Mouse (Mus musculus) CH12.LX (cell line): Measurements from ENCODE around the gene Gsg1l. TPM values are rescaled to one million over a fixed set of nuclear protein-coding genes. Genes with fewer than 3 reads are reported as not detected.

ENCODE experiments used
- DNase-seq: peaks from one replicate; pipeline ENCODE4 v3.0.0-alpha.2; 2013; ENCODE audit errors: extremely low read depth
- H3K27ac ChIP-seq: 2 replicates; pipeline ENCODE4 v1.5.1; 2012; ENCODE audit warnings: low read depth, mild to moderate bottlenecking, control low read depth, moderate library complexity; ENCODE audit not compliant: insufficient read depth
- H3K27me3 ChIP-seq: replicated peaks from 2 replicates; pipeline ENCODE3; 2012; ENCODE audit warnings: inconsistent platforms
- H3K36me3 ChIP-seq, 2 experiments: replicated peaks in 1 of 2; 2 replicates each; pipeline versions ENCODE3 to v1.6.1; 2012; ENCODE audit warnings: inconsistent platforms in 1 of 2, low read length in 1 of 2, mild to moderate bottlenecking in 1 of 2, mixed read lengths in 1 of 2, moderate library complexity in 1 of 2; ENCODE audit not compliant: control insufficient read depth in 1 of 2, insufficient read depth in 1 of 2
- H3K4me1 ChIP-seq, 2 experiments: 2 replicates each; pipeline ENCODE4 v1.6.1; 2012; ENCODE audit warnings: inconsistent platforms in 1 of 2, moderate library complexity in 1 of 2; ENCODE audit not compliant: insufficient read depth in 2 of 2, control insufficient read depth in 1 of 2
- H3K4me2 ChIP-seq: 2 replicates; pipeline ENCODE4 v1.6.1; 2012; ENCODE audit warnings: low read depth, mild to moderate bottlenecking, control low read depth; ENCODE audit not compliant: poor library complexity, insufficient read depth, severe bottlenecking
- H3K4me3 ChIP-seq, 3 experiments: fragments of 150-350 bp in 1 of 3; sonication (generic) in 1 of 3; replicated peaks in 1 of 3; 2 replicates each; pipeline versions ENCODE3 to v1.5.1; 2011 to 2012; ENCODE audit warnings: low read depth in 2 of 3, low read length in 2 of 3, mild to moderate bottlenecking in 2 of 3, moderate library complexity in 2 of 3, control low read depth in 1 of 3, improper control_type of control experiment in 1 of 3, inconsistent platforms in 1 of 3, mixed read lengths in 1 of 3; ENCODE audit not compliant: poor library complexity in 1 of 3
- H3K79me2 ChIP-seq: replicated peaks from 2 replicates; pipeline ENCODE4 v1.6.1; 2012; ENCODE audit warnings: mild to moderate bottlenecking, moderate library complexity; ENCODE audit not compliant: control insufficient read depth, poor library complexity, insufficient read depth, severe bottlenecking; ENCODE audit errors: extremely low read depth
- H3K9ac ChIP-seq: 2 replicates; pipeline ENCODE4 v1.6.1; 2012; ENCODE audit warnings: low read depth, mild to moderate bottlenecking, control low read depth, moderate library complexity; ENCODE audit not compliant: insufficient read depth
- H3K9me3 ChIP-seq: replicated peaks from 2 replicates; pipeline ENCODE3; 2012; ENCODE audit warnings: low read length, inconsistent platforms, mixed read lengths
- CHD2 ChIP-seq: IDR thresholded peaks from 2 replicates; pipeline ENCODE4 v1.6.1; 2011; ENCODE audit warnings: low read length, improper control_type of control experiment
- E2F4 ChIP-seq: IDR thresholded peaks from 2 replicates; pipeline ENCODE4 v1.6.1; 2011; ENCODE audit warnings: low read depth, low read length, improper control_type of control experiment; ENCODE audit not compliant: insufficient replicate concordance
- ELF1 ChIP-seq: IDR thresholded peaks from 2 replicates; pipeline ENCODE4 v1.6.1; 2014; ENCODE audit warnings: low read depth, mild to moderate bottlenecking, inconsistent platforms, low read length, improper control_type of control experiment
- EP300 ChIP-seq: IDR thresholded peaks from 2 replicates; pipeline ENCODE4 v1.6.1; 2011; ENCODE audit warnings: low read length, improper control_type of control experiment
- HCFC1 ChIP-seq: IDR thresholded peaks from 2 replicates; pipeline ENCODE4 v1.6.1; 2012; ENCODE audit warnings: low read depth, mild to moderate bottlenecking, inconsistent platforms, low read length, improper control_type of control experiment
- JUN ChIP-seq: IDR thresholded peaks from 2 replicates; pipeline ENCODE4 v1.6.1; 2011; ENCODE audit warnings: low read depth, mild to moderate bottlenecking, low read length, improper control_type of control experiment, moderate library complexity; ENCODE audit not compliant: insufficient read depth
- JUND ChIP-seq: conservative IDR thresholded peaks from 2 replicates; pipeline ENCODE4 v1.6.1; 2011; ENCODE audit warnings: low read depth, low read length, improper control_type of control experiment
- KAT2A ChIP-seq: IDR thresholded peaks from 2 replicates; pipeline ENCODE4 v1.6.1; 2012; ENCODE audit warnings: low read length, improper control_type of control experiment, inconsistent platforms; ENCODE audit not compliant: insufficient replicate concordance
- MAFK ChIP-seq: IDR thresholded peaks from 2 replicates; pipeline ENCODE4 v1.6.1; 2011; ENCODE audit warnings: low read length, improper control_type of control experiment; ENCODE audit not compliant: insufficient replicate concordance
- MAX ChIP-seq: IDR thresholded peaks from 2 replicates; pipeline ENCODE4 v1.6.1; 2011; ENCODE audit warnings: low read length, improper control_type of control experiment
- MAZ ChIP-seq: IDR thresholded peaks from 2 replicates; pipeline ENCODE4 v1.6.1; 2012; ENCODE audit warnings: low read depth, mild to moderate bottlenecking, inconsistent platforms, low read length, improper control_type of control experiment, moderate library complexity
- MEF2A ChIP-seq: IDR thresholded peaks from 2 replicates; pipeline ENCODE4 v1.6.1; 2014; ENCODE audit warnings: low read depth, mild to moderate bottlenecking, inconsistent platforms, low read length, improper control_type of control experiment, borderline replicate concordance
- MXI1 ChIP-seq: IDR thresholded peaks from 2 replicates; pipeline ENCODE4 v1.6.1; 2011; ENCODE audit warnings: mild to moderate bottlenecking, low read depth, low read length, improper control_type of control experiment
- MYC ChIP-seq: IDR thresholded peaks from 2 replicates; pipeline ENCODE4 v1.6.1; 2011; ENCODE audit warnings: low read depth, mild to moderate bottlenecking, improper control_type of control experiment, low read length
- NELFE ChIP-seq: IDR thresholded peaks from 2 replicates; pipeline ENCODE4 v1.6.1; 2011; ENCODE audit warnings: low read depth, low read length, improper control_type of control experiment
- NRF1 ChIP-seq: IDR thresholded peaks from 2 replicates; pipeline ENCODE4 v1.6.1; 2014; ENCODE audit warnings: low read depth, mild to moderate bottlenecking, inconsistent platforms, low read length, improper control_type of control experiment, moderate library complexity
- PAX5 ChIP-seq: IDR thresholded peaks from 2 replicates; pipeline ENCODE4 v1.6.1; 2012; ENCODE audit warnings: low read length, inconsistent platforms, mixed read lengths
- POLR2A ChIP-seq: IDR thresholded peaks from 2 replicates; pipeline ENCODE4 v1.6.1; 2011; ENCODE audit warnings: low read depth, mild to moderate bottlenecking, improper control_type of control experiment, low read length
- POLR2AphosphoS2 ChIP-seq: IDR thresholded peaks from 2 replicates; pipeline ENCODE4 v1.6.1; 2011; ENCODE audit warnings: low read depth, low read length, improper control_type of control experiment
- RAD21 ChIP-seq: IDR thresholded peaks from 2 replicates; pipeline ENCODE4 v1.6.1; 2011; ENCODE audit warnings: low read depth, mild to moderate bottlenecking, low read length, improper control_type of control experiment, moderate library complexity
- RCOR1 ChIP-seq: conservative IDR thresholded peaks from 2 replicates; pipeline ENCODE4 v1.6.1; 2012; ENCODE audit warnings: low read depth, mild to moderate bottlenecking, inconsistent platforms, low read length, improper control_type of control experiment
- SMC3 ChIP-seq: IDR thresholded peaks from 2 replicates; pipeline ENCODE4 v1.6.1; 2011; ENCODE audit warnings: low read depth, low read length, improper control_type of control experiment
- UBTF ChIP-seq: IDR thresholded peaks from 2 replicates; pipeline ENCODE4 v1.6.1; 2012; ENCODE audit warnings: low read depth, mild to moderate bottlenecking, inconsistent platforms, low read length, improper control_type of control experiment, moderate library complexity
- USF1 ChIP-seq: IDR thresholded peaks from 2 replicates; pipeline ENCODE4 v1.6.1; 2014; ENCODE audit warnings: low read depth, mild to moderate bottlenecking, inconsistent platforms, low read length, improper control_type of control experiment
- ZKSCAN1 ChIP-seq: IDR thresholded peaks from 2 replicates; pipeline ENCODE4 v1.6.1; 2012; ENCODE audit warnings: low read depth, inconsistent platforms, low read length, improper control_type of control experiment, borderline replicate concordance
- ZMIZ1 ChIP-seq: IDR thresholded peaks from 2 replicates; pipeline ENCODE4 v1.6.1; 2012; ENCODE audit warnings: low read depth, mild to moderate bottlenecking, inconsistent platforms, low read length, improper control_type of control experiment
- ZNF384 ChIP-seq: IDR thresholded peaks from 2 replicates; pipeline ENCODE4 v1.6.1; 2012; ENCODE audit warnings: low read depth, low read length, improper control_type of control experiment, inconsistent platforms
- dilution Hi-C: fragments of 300-500 bp; cut with MboI; formaldehyde crosslinking; loops from 2 replicates; pipeline ENCODE4 v1.14.3; 2020; ENCODE audit warnings: low sequenced_read_pairs; ENCODE audit not compliant: extremely low pct_unique_long_range_greater_than_20kb, extremely low pct_ligation_motif_present
- in situ Hi-C: fragments of 300-500 bp; cut with MboI; formaldehyde crosslinking; loops from 3 replicates; pipeline ENCODE4 v1.14.3; 2019; ENCODE audit warnings: low sequenced_read_pairs, low pct_ligation_motif_present, low pct_unique_long_range_greater_than_20kb, mixed read lengths
- polyA plus RNA-seq: library from polyadenylated mRNA; unstranded; fragments of >175 nt; gene quantifications from 2 replicates; pipeline ENCODE4 v1.2.1, GENCODE M21; 2012; ENCODE audit warnings: low read depth; ENCODE audit not compliant: insufficient read length
- total RNA-seq, 2 experiments: library from RNA; depleted of rRNA; stranded (reverse); fragments of 300-350 nt in 1 of 2; fragments of >200 nt in 1 of 2; gene quantifications; 2 replicates each; pipeline ENCODE4 v1.2.3; 2012 to 2014

Gene Gsg1l
- total and polyA plus RNA-seq, 3 experiments, result not detected

GRCm38 (mm10) chr7:126054574-126054973 is 27.6 kb downstream of the Gsg1l start:
- H3K36me3 ChIP-seq, result no peaks in the 10 kb centered on the region
- DNase-seq, result no peak
- dilution Hi-C loops, result no loop called here
- no peaks in the 10 kb centered on the region for H3K9me3 ChIP-seq
- peaks cover 50% of the 10 kb centered on the region for H3K27me3 ChIP-seq
- no peak overlapping the region for H3K4me3 ChIP-seq
- peaks cover 0 to 10% of the 10 kb centered on the region in 2 experiments; a peak in 1 of 4 replicates for H3K4me1 ChIP-seq
- TF ChIP-seq UBTF (no peak), KAT2A (no peak), RAD21 (no peak), ZKSCAN1 (no peak), E2F4 (no peak), JUND (no peak), ZNF384 (no peak), MAX (no peak), ZMIZ1 (no peak), MAFK (no peak), NRF1 (no peak), USF1 (no peak), MEF2A (no peak), MYC (no peak), PAX5 (no peak), EP300 (no peak), ELF1 (no peak), RCOR1 (no peak)
- H3K27ac ChIP-seq, result no peak overlapping the region
- no peaks in the 10 kb centered on the region for H3K79me2 ChIP-seq
- H3K4me2 ChIP-seq, result no peak overlapping the region
- in situ Hi-C loops, result no loop called here
- H3K9ac ChIP-seq, result no peak overlapping the region

GRCm38 (mm10) chr7:126053618-126054017 is 28.6 kb downstream of the Gsg1l start:
- dilution Hi-C loops, result no loop called here
- TF ChIP-seq EP300 (no peak), MXI1 (no peak), POLR2A (no peak), MAZ (no peak), NELFE (no peak), MAFK (no peak), HCFC1 (no peak), SMC3 (no peak), RCOR1 (no peak), JUN (no peak), POLR2AphosphoS2 (no peak), MAX (no peak), JUND (no peak), NRF1 (no peak), CHD2 (no peak), UBTF (no peak)
- TF ChIP-seq, all 38 proteins: peak for 0
- H3K79me2 ChIP-seq, result no peaks in the 10 kb centered on the region
- in situ Hi-C loops, result no loop called here
- H3K9me3 ChIP-seq, result no peaks in the 10 kb centered on the region
- H3K4me1 ChIP-seq, result peaks cover 0 to 10% of the 10 kb centered on the region in 2 experiments; a peak in 1 of 4 replicates
- no peak overlapping the region for H3K4me3 ChIP-seq
- no peak for DNase-seq
- no peaks in the 10 kb centered on the region for H3K36me3 ChIP-seq
- no peak overlapping the region for H3K9ac ChIP-seq
- H3K27me3 ChIP-seq, result peaks cover 52% of the 10 kb centered on the region
- H3K27ac ChIP-seq, result no peak overlapping the region
- no peak overlapping the region for H3K4me2 ChIP-seq
